Mouse (Mus musculus) midbrain, embryonic 14.5 days (tissue): ENCODE measurements around the gene Fer. TPM values are rescaled to one million over a fixed set of nuclear protein-coding genes. Genes with fewer than 3 reads are reported as not detected.
A peak's percentile ranks its signal among the peaks of the same experiment; 100 is the strongest.
"Not testable (repeated sequence)": the region's sequence is repeated elsewhere in the genome, so short reads cannot be mapped to it uniquely, and the experiment has no call there.

ENCODE experiments used
- ATAC-seq: fragments of 200-750 bp; cut with Nextera tagmentation; 2 replicates; pipeline ENCODE4 v1.8.0; 2017; ENCODE audit warnings: moderate number of reproducible peaks, moderate library complexity; ENCODE audit not compliant: low FRiP score, low TSS enrichment
- DNase-seq: peaks from one replicate; pipeline ENCODE4 v3.0.0-alpha.2; 2015
- H3K27ac ChIP-seq: fragments of 300-500 bp; sonication (generic); replicated peaks from 2 replicates; pipeline ENCODE4 v1.5.1; 2014; ENCODE audit warnings: mild to moderate bottlenecking, low read depth, low read length, moderate library complexity
- H3K27me3 ChIP-seq: fragments of 300-500 bp; sonication (generic); 2 replicates; pipeline ENCODE4 v1.6.1; 2014; ENCODE audit warnings: low read length, control low read depth, mixed read lengths; ENCODE audit not compliant: control insufficient read depth, insufficient read depth
- H3K36me3 ChIP-seq: fragments of 300-500 bp; sonication (generic); 2 replicates; pipeline ENCODE4 v1.6.1; 2014; ENCODE audit warnings: low read length, control low read depth; ENCODE audit not compliant: control insufficient read depth, insufficient read depth
- H3K4me1 ChIP-seq: fragments of 300-500 bp; sonication (generic); 2 replicates; pipeline ENCODE4 v1.6.1; 2014; ENCODE audit warnings: mild to moderate bottlenecking, antibody characterized with exemption, low read length, control low read depth; ENCODE audit not compliant: control insufficient read depth, insufficient read depth
- H3K4me2 ChIP-seq: fragments of 300-500 bp; sonication (generic); 2 replicates; pipeline ENCODE4 v1.6.1; 2014; ENCODE audit warnings: mild to moderate bottlenecking, low read length, moderate library complexity
- H3K4me3 ChIP-seq: fragments of 300-500 bp; sonication (generic); replicated peaks from 2 replicates; pipeline ENCODE4 v1.5.1; 2014; ENCODE audit warnings: low read depth, low read length
- H3K9ac ChIP-seq: fragments of 300-500 bp; sonication (generic); replicated peaks from 2 replicates; pipeline ENCODE4 v1.6.1; 2014; ENCODE audit warnings: mild to moderate bottlenecking, low read length, moderate library complexity
- H3K9me3 ChIP-seq: fragments of 300-500 bp; sonication (generic); 2 replicates; pipeline ENCODE4 v1.6.1; 2016; ENCODE audit warnings: low read length, control low read depth, mixed read lengths; ENCODE audit not compliant: control insufficient read depth
- WGBS: fragments of 180-500 bp; shearing (Covaris S2); extraction: QIAGEN DNeasy Blood & Tissue Kit; methylation state at CpG from one replicate; pipeline ENCODE4 v1.1.7; 2014; 5-methylcytosine and 5-hydroxymethylcytosine counted together
- polyA plus RNA-seq: library from polyadenylated mRNA; unstranded; fragments of >200 nt; fragmentation: Nextera tagmentation; extraction: Ambion mirVana; gene quantifications from 2 replicates; pipeline ENCODE4 v1.2.1, GENCODE M21; 2014

The Fer gene
- polyA plus RNA-seq, 1 experiment from 2014 or later, result 39.5 TPM

DNA sequence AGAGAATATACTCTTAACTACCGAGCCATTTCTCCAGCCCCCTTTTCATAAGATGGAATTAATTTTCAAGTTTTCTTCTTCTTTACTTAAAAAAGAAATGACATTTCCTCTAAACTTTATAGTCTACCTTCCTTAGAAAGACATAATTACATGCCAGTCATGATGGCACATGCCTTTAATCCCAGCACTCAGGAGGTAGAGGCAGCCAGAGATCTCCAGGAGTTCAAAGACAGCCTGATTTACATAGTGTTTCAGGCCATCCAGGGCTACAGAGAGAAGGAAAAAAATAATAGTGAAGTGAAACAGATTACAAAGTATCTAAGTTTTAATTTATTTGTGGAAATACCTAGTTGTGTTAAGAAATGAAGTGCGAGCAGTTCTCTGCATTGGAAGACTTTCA, 26.6 kb upstream of the Fer start:
- no peaks in the 10 kb centered on the region for H3K27me3 ChIP-seq
- H3K4me2 ChIP-seq, result no peak overlapping the region
- DNase-seq, result no peak
- ATAC-seq, result no peak
- H3K9me3 ChIP-seq, result no peaks in the 10 kb centered on the region
- H3K4me1 ChIP-seq, result no peaks in the 10 kb centered on the region; the same call in 1 of the 2 replicates
- H3K27ac ChIP-seq, result no peak overlapping the region
- no peaks in the 10 kb centered on the region for H3K36me3 ChIP-seq
- no peak overlapping the region for H3K4me3 ChIP-seq
- no peak overlapping the region for H3K9ac ChIP-seq
- 75% methylated on average over 2 of the region's 2 CpGs for WGBS

DNA sequence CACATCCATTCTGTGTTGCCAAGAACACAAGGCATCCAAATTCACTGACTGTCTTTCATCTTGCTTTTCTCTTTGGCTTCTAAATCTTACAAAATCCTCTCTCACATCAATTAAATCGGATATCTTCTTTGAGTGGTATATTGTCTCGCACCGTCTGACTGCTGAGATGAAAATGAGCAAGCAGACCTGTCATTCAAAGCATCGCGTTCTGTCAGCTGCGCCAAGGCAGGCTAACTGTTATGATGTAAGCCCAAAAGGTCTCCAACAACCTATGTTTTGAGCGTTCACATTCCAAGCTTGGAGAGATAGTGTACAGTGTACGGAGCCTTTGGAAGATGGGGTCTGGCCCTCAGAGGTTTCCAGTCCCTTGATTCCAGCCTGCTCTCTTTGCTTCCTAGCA, 26.2 kb upstream of the Fer start:
- H3K9ac ChIP-seq, result no peak overlapping the region
- H3K27me3 ChIP-seq, result no peaks in the 10 kb centered on the region
- no peak overlapping the region for H3K4me3 ChIP-seq
- H3K4me2 ChIP-seq, result no peak overlapping the region
- ATAC-seq (no peak), DNase-seq (peak; percentile 13)
- H3K4me1 ChIP-seq, result no peaks in the 10 kb centered on the region; the same call in 1 of the 2 replicates
- no peak overlapping the region for H3K27ac ChIP-seq
- WGBS, result 68% methylated on average over 8 of the region's 8 CpGs
- H3K9me3 ChIP-seq, result no peaks in the 10 kb centered on the region
- no peaks in the 10 kb centered on the region for H3K36me3 ChIP-seq

DNA sequence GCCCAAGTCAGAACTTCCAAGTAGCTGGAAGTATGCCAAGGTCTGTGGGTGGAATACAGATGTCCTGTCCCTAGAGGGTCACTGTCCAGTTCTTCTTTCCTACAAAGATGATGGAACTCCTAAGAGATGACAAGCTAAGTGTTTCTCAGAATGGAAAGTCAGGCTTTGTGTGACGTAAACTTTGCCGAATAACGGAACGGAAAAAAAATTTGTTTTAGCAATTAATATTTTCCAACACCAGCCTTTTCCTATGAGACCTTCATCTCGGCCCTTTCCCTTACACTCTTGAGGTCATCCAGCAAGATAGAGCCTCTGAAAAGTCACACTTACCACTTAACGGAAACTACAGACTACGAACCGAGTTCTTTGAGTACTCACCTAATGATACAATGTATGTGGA, 24.7 kb upstream of the Fer start:
- 94% methylated on average over 8 of the region's 8 CpGs for WGBS
- no peaks in the 10 kb centered on the region; the same call in 1 of the 2 replicates for H3K4me1 ChIP-seq
- H3K27me3 ChIP-seq, result no peaks in the 10 kb centered on the region
- no peak overlapping the region for H3K27ac ChIP-seq
- no peaks in the 10 kb centered on the region for H3K9me3 ChIP-seq
- H3K36me3 ChIP-seq, result no peaks in the 10 kb centered on the region
- no peak overlapping the region for H3K4me3 ChIP-seq
- ATAC-seq (no peak), DNase-seq (peak; percentile 34)
- no peak overlapping the region for H3K4me2 ChIP-seq
- no peak overlapping the region for H3K9ac ChIP-seq

DNA sequence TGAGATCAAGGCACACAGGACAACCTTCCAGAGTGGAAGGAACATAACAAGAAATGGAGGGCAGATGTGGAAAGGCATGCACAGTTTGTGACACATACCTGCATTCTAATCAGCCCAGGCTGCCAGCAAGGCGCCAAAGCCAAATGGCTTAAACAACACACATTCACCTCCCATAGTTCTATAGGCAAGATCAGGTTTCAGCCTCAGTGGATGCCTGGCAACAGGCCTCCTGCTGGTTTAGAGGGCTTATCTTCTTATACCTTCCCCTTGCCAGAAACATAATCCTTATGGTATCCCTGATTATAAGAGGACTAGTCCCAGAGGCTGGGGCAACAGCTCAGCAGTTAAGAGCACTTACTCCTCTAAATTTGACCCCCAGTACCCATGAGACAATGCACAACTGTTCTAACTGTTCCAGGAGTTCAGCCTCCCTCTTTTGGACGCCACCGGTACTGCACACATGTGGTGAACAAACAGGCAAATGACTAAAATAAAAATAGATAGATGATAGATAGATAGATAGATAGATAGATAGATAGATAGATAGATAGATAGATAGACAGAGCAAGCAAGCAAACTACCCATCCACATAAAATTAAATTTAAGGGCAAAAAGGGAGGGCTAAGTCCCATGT, 23.1 kb upstream of the Fer start:
- WGBS, result 88% methylated on average over 3 of the region's 3 CpGs
- H3K9me3 ChIP-seq, result no peaks in the 10 kb centered on the region
- no peak overlapping the region for H3K27ac ChIP-seq
- H3K4me1 ChIP-seq, result no peaks in the 10 kb centered on the region; the same call in 1 of the 2 replicates
- no peak overlapping the region for H3K9ac ChIP-seq
- DNase-seq, result no peak
- H3K36me3 ChIP-seq, result no peaks in the 10 kb centered on the region
- no peak overlapping the region for H3K4me3 ChIP-seq
- H3K27me3 ChIP-seq, result no peaks in the 10 kb centered on the region
- no peak for ATAC-seq
- H3K4me2 ChIP-seq, result no peak overlapping the region

DNA sequence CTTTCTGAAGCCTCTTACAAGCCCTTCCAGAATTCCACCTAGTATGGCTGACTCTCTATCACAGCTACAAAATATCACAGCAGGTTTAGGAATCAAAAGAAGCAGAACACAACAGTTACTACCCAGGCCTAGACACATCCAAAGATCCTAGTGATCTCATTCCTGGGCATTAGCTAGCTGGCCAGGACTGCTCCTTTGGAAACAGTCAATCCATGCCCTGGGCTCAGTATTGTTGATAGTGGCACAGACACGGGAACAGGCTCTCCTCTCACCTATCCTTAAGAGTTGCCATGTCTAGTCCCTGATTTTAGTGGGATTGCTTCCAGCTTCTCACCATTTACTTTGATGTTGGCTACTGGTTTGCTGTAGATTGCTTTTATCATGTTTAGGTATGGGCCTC, 20.6 kb upstream of the Fer start:
- H3K4me1 ChIP-seq, result no peaks in the 10 kb centered on the region
- H3K4me2 ChIP-seq, result no peak overlapping the region
- H3K9me3 ChIP-seq, result no peaks in the 10 kb centered on the region
- ATAC-seq, result no peak
- DNase-seq, result no peak
- 83% methylated on average over 1 of the region's 1 CpGs for WGBS
- no peak overlapping the region for H3K27ac ChIP-seq
- no peak overlapping the region for H3K4me3 ChIP-seq
- H3K27me3 ChIP-seq, result no peaks in the 10 kb centered on the region
- no peak overlapping the region for H3K9ac ChIP-seq
- no peaks in the 10 kb centered on the region for H3K36me3 ChIP-seq

DNA sequence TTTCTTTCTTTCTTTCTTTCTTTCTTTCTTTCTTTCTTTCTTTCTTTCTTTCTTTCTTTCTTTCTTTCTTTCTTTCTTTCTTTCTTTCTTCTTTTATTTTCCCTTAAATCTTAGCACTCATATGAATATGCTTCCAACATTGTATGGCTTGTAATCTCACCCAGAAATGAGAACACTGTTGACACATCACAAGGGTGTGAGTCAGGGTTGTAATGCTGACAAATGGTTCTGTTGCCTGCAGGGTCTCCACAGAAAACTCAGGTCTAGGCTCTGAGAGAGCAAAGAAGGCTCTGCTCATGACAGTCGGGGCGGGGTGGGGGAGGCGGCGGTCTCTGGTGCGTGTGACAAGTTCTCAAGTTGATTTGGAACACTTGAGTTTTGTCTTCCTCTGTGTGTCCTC, 17.9 kb upstream of the Fer start:
- ATAC-seq, result no peak
- no peaks in the 10 kb centered on the region for H3K27me3 ChIP-seq
- no peaks in the 10 kb centered on the region for H3K36me3 ChIP-seq
- no peak overlapping the region for H3K27ac ChIP-seq
- no peaks in the 10 kb centered on the region for H3K9me3 ChIP-seq
- 83% methylated on average over 5 of the region's 5 CpGs for WGBS
- H3K4me1 ChIP-seq, result no peaks in the 10 kb centered on the region
- H3K9ac ChIP-seq, result no peak overlapping the region
- H3K4me3 ChIP-seq, result no peak overlapping the region
- H3K4me2 ChIP-seq, result no peak overlapping the region
- DNase-seq, result no peak

DNA sequence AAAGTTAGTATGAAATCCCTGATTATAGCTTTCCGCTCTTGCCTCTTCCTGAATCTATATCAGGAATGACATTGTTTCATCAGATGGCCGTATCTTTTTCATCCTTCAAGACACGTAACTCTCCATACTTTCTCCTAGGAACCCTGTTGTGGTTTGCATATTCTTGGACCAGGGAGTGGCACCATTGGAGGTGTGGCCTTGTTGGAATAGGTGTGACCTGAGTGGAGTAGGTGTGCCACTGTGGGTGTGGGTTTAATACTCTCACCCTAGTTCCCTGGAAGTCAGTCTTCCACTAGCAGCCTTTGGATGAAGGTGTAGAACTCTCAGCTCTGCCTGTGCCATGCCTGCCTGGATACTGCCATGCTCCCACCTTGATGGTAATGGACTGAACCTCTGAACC, 17.1 kb upstream of the Fer start:
- not testable (repeated sequence) for H3K36me3 ChIP-seq, H3K4me1 ChIP-seq, H3K9ac ChIP-seq, H3K4me3 ChIP-seq, DNase-seq, H3K9me3 ChIP-seq, H3K4me2 ChIP-seq, H3K27ac ChIP-seq, H3K27me3 ChIP-seq, ATAC-seq
- 97% methylated on average over 3 of the region's 3 CpGs for WGBS

DNA sequence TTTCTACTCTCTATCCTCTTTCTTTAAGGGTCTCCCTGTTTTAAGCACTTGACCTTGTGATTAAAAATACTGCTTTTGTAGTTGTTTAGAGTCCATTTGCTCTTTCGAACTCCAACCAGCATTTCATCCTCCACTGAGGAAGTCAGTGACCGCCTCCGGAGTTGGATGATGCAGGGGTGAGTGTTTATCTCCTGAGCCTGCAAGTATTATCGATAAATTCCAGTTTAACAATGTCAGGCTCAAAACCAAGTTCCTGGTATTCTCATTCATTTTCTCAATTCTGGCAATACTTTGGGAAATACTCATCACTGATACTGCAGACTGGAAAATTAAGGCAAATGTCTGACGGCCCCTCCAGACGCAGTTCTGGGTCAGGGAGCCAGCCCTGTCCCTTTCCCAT, 13.7 kb upstream of the Fer start:
- 8% methylated on average over 6 of the region's 6 CpGs for WGBS
- Histone ChIP-seq H3K27ac (peak overlapping the region; percentile 73), H3K4me3 (peak overlapping the region; percentile 64)

DNA sequence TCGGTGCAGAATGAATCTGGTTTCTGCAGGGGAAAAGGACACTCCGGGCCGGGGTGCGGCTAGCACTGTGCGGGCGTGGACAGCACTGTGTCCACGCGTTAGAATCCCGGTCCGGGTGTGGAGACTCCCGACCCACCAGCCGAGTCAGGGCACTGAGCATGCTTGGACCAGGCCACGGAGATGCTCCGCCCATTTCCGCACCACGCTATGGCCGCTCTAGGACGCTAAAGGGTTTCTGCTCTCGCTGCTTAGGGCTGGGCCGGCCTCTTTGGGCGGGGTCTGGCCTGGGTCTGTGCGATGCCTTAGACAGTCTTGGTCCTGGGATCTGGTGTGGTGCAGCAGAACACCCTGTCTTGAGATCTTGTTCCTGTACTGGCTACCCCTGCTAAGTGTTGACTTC, 13.3 kb upstream of the Fer start:
- peak overlapping the region; percentile 73 for H3K27ac ChIP-seq

More for the DNA sequence above, 13.7 kb upstream of the Fer start:
- no peaks in the 10 kb centered on the region for H3K9me3 ChIP-seq
- H3K36me3 ChIP-seq, result no peaks in the 10 kb centered on the region
- H3K4me2 ChIP-seq, result peak overlapping the region; percentile 61
- ATAC-seq (peak; percentile 31; the same call in 1 of the 2 replicates), DNase-seq (no peak)
- no peaks in the 10 kb centered on the region for H3K4me1 ChIP-seq
- no peaks in the 10 kb centered on the region for H3K27me3 ChIP-seq
- peak overlapping the region; percentile 80 for H3K9ac ChIP-seq

More for the DNA sequence above, 13.3 kb upstream of the Fer start:
- Histone ChIP-seq H3K9ac (peak overlapping the region; percentile 80), H3K4me1 (no peaks in the 10 kb centered on the region), H3K4me3 (peak overlapping the region; percentile 64), H3K36me3 (no peaks in the 10 kb centered on the region), H3K4me2 (peak overlapping the region; percentile 61), H3K9me3 (no peaks in the 10 kb centered on the region), H3K27me3 (no peaks in the 10 kb centered on the region)
- WGBS, result under 1% methylated on average over 22 of the region's 22 CpGs
- ATAC-seq (peak; percentile 99), DNase-seq (peak; percentile 91)
